Mouse (Mus musculus) heart, postnatal 0 days (tissue): ENCODE data around the gene Pcsk2. TPM values are rescaled to one million over a fixed set of nuclear protein-coding genes. Genes with fewer than 3 reads are reported as not detected.

Experiments used
- ATAC-seq: fragments of 200-750 bp; cut with Nextera tagmentation; 2 replicates; pipeline ENCODE4 v1.8.0; 2017; ENCODE audit warnings: low read depth, moderate number of reproducible peaks, moderate library complexity; ENCODE audit not compliant: insufficient read depth
- DNase-seq: peaks from one replicate; pipeline ENCODE4 v3.0.0-alpha.2; 2016; ENCODE audit warnings: low spot score
- H3K27ac ChIP-seq: fragments of 300-500 bp; sonication (generic); 2 replicates; pipeline ENCODE4 v1.5.1; 2014; ENCODE audit warnings: low read depth, mild to moderate bottlenecking
- H3K27me3 ChIP-seq: fragments of 300-500 bp; sonication (generic); 2 replicates; pipeline ENCODE4 v1.6.1; 2014; ENCODE audit warnings: low read length, mixed read lengths; ENCODE audit not compliant: control insufficient read depth, insufficient read depth
- H3K36me3 ChIP-seq: fragments of 300-500 bp; sonication (generic); replicated peaks from 2 replicates; pipeline ENCODE4 v1.6.1; 2014; ENCODE audit warnings: low read length, mixed read lengths; ENCODE audit not compliant: control insufficient read depth, insufficient read depth
- H3K4me1 ChIP-seq: fragments of 300-500 bp; sonication (generic); 2 replicates; pipeline ENCODE4 v1.6.1; 2014; ENCODE audit warnings: antibody characterized with exemption; ENCODE audit not compliant: control insufficient read depth, insufficient read depth
- H3K4me2 ChIP-seq: fragments of 300-500 bp; sonication (generic); 2 replicates; pipeline ENCODE4 v1.6.1; 2014; ENCODE audit warnings: low read depth, mild to moderate bottlenecking, low read length, moderate library complexity
- H3K4me3 ChIP-seq: fragments of 300-500 bp; sonication (generic); 2 replicates; pipeline ENCODE4 v1.5.1; 2014; ENCODE audit warnings: low read depth, low read length
- H3K9ac ChIP-seq: fragments of 300-500 bp; sonication (generic); replicated peaks from 2 replicates; pipeline ENCODE4 v1.6.1; 2014; ENCODE audit warnings: low read depth, low read length, mixed read lengths
- H3K9me3 ChIP-seq: fragments of 300-500 bp; sonication (generic); replicated peaks from 2 replicates; pipeline ENCODE4 v1.6.1; 2016; ENCODE audit warnings: low read length; ENCODE audit not compliant: control insufficient read depth
- CTCF ChIP-seq: IDR thresholded peaks from 2 replicates; pipeline ENCODE4 v1.5.1; 2016; ENCODE audit warnings: antibody characterized with exemption, control low read depth, low read depth
- EP300 ChIP-seq: IDR thresholded peaks from 2 replicates; pipeline ENCODE4 v1.6.1; 2016; ENCODE audit warnings: antibody characterized with exemption, low read depth
- WGBS: fragments of 180-500 bp; shearing (Covaris S2); extraction: QIAGEN DNeasy Blood & Tissue Kit; methylation state at CpG from one replicate; pipeline ENCODE4 v1.1.7; 2014; 5-methylcytosine and 5-hydroxymethylcytosine counted together
- polyA plus RNA-seq: library from polyadenylated mRNA; unstranded; fragments of >200 nt; fragmentation: Nextera tagmentation; extraction: Ambion mirVana; gene quantifications from 2 replicates; pipeline ENCODE4 v1.2.1, GENCODE M21; 2015
- total RNA-seq: library from RNA; depleted of rRNA; stranded (reverse); fragments of >200 nt; gene quantifications from 2 replicates; pipeline ENCODE4 v1.2.3, GENCODE M21; 2014; ENCODE audit warnings: low replicate concordance

Gene Pcsk2
- total and polyA plus RNA-seq, 2 experiments from 2014 or later: 0.05 TPM; not detected in 1

DNA sequence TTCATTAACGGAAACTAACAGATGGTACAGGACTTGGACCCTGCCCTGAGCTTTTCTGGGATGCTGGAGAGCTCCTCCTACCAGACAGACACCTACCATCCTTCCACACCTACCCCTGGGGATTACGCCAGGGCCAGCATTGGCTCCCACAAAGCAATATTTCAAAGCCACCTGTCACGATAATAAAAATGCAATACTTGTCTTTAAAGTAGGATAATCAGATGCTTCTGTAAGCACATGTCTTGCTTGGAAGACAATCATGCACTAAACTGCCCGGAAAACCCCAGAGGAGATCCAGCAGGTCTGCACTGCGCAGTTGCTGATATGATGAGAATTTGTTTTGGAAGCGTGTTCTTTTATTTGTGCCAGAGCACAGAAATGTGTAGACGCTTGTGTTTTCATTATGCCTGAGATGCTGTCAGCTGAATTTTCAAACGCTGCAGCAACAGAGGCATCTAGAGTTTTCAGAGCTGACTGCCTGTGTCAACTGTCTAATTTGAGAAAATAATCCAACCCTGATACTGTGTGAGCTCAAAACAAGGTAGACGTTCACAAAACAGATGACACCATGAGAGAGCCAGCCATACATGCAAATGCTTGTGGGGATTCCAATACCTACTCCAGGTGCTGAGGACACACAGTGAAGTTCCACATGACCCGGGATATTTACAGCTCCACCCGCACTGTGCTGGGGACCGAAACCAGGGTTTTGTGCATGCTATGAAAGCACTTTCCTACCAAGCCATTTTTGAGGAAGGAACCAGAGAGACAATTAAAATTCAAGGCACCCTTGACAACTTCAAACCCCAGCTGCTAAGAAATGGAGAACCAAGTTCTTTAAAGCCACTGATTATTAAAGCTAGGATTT lies 305.6 kb downstream of the Pcsk2 start:
- no peak for DNase-seq
- WGBS: 64% methylated on average over 12 of the region's 12 CpGs
- no peak for ATAC-seq
- Histone ChIP-seq H3K4me3 (no peak overlapping the region), H3K9ac (no peak overlapping the region), H3K4me1 (peaks cover 14% of the 10 kb centered on the region), H3K36me3 (no peaks in the 10 kb centered on the region), H3K27me3 (no peaks in the 10 kb centered on the region), H3K4me2 (no peak overlapping the region), H3K9me3 (no peaks in the 10 kb centered on the region), H3K27ac (no peak overlapping the region)
- no peak for TF ChIP-seq CTCF
- no peak for TF ChIP-seq EP300

DNA sequence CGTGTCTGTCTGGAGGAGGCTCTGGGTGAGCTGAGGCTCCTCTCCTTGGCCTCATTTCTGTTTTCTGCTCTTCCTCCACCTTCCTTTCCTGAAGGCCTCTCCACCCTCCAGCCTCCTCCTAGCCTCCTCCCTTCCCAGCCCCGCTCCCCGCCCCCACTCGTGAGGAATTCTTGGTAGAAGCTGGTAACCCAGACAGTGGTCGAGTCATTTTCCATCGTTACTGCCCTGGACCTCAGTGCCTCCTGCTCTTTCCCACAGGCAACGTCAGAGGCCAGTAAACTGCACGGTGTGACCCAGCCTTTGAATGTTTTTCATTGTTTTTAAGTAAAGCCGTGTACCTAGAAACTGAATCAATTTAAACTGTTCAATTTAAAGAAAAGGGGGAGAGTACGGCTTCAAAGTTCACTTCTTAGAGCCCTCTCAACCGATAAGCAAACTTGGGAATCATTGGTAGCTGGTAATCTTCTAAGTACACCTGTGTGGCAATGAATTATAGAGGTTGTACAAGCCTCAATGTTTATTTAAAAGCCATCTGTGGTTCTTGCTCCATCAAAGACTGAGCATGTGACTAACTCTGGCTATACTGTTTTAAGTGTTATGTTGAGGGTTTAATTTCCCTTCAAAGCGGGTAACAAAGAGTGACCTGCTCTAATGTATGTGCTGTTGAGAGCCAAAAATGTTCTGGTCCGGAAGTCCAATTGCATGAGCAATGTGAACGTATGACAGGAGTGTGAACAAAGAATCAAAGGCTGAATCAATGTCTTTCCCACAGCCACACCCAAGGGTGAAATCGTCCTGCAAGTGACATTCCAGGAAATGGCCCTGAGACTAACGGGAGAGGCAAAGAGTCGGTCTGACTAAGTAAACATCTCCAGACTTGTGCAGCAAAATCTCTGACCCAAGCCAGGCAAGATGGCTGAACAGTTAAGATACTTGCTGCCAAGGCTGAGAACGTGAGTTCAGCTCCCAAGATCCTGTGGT lies 306.6 kb downstream of the Pcsk2 start:
- no peak overlapping the region for H3K27ac ChIP-seq
- no peak overlapping the region for H3K4me2 ChIP-seq
- H3K4me1 ChIP-seq: peaks cover 5% of the 10 kb centered on the region; the same call in 1 of the 2 replicates
- no peaks in the 10 kb centered on the region for H3K36me3 ChIP-seq
- no peak for TF ChIP-seq CTCF
- no peak for TF ChIP-seq EP300
- no peaks in the 10 kb centered on the region for H3K9me3 ChIP-seq
- WGBS: 60% methylated on average over 18 of the region's 18 CpGs
- no peak overlapping the region for H3K9ac ChIP-seq
- H3K4me3 ChIP-seq: no peak overlapping the region
- ATAC-seq (no peak), DNase-seq (no peak)
- H3K27me3 ChIP-seq: no peaks in the 10 kb centered on the region

DNA sequence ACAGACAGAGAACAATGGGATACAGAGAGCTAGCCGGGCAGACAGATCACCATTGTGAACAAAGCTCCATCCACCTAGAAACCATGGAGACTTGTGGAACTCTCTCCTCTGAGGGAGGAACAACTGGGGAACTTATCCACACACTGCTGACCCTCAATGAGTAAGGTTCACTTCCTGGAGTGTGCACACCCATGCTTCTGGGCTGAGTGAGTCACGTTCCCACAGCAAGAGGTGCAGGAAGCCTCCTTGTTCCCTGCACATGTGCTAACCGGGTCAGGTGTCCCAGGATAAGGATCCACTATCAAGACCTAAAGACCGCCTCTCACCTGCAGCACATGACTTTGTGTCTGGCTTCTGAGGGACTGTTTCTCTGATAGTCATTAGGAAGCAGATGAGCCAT lies 307.5 kb downstream of the Pcsk2 start:
- Histone ChIP-seq H3K27ac (no peak overlapping the region), H3K4me3 (no peak overlapping the region), H3K36me3 (no peaks in the 10 kb centered on the region), H3K4me1 (peaks cover 5% of the 10 kb centered on the region; the same call in 1 of the 2 replicates), H3K9ac (no peak overlapping the region), H3K27me3 (no peaks in the 10 kb centered on the region), H3K9me3 (no peaks in the 10 kb centered on the region), H3K4me2 (no peak overlapping the region)
- DNase-seq: peak; percentile 19
- ATAC-seq: peak; percentile 61
- WGBS: 59% methylated on average over 4 of the region's 4 CpGs
- TF ChIP-seq EP300 (no peak), CTCF (no peak)

DNA sequence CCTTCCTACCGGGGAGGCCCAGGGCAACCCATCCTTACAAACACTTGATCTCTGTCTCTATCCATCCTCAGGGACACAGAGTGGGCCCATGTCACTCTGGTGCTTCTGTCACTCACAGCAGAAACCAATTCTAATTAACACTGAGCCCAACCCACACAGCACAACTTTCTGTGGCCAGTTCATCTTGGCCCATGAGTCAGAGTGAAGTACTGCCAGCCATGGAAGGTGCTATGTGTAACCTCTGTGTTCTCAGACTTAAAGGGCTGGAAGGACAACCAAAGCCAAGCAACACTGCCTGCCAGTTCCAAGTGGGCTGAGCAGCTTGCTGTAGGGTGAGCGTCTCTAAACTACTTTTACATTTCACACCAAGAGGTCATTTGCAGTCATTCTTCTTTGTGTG lies 313.2 kb downstream of the Pcsk2 start:
- DNase-seq (no peak), ATAC-seq (no peak)
- Histone ChIP-seq H3K4me3 (no peak overlapping the region), H3K27ac (no peak overlapping the region), H3K4me1 (no peaks in the 10 kb centered on the region), H3K4me2 (no peak overlapping the region), H3K9ac (no peak overlapping the region), H3K27me3 (no peaks in the 10 kb centered on the region), H3K9me3 (no peaks in the 10 kb centered on the region), H3K36me3 (no peaks in the 10 kb centered on the region)
- TF ChIP-seq EP300: no peak
- no peak for TF ChIP-seq CTCF
- 85% methylated on average over 2 of the region's 2 CpGs for WGBS

DNA sequence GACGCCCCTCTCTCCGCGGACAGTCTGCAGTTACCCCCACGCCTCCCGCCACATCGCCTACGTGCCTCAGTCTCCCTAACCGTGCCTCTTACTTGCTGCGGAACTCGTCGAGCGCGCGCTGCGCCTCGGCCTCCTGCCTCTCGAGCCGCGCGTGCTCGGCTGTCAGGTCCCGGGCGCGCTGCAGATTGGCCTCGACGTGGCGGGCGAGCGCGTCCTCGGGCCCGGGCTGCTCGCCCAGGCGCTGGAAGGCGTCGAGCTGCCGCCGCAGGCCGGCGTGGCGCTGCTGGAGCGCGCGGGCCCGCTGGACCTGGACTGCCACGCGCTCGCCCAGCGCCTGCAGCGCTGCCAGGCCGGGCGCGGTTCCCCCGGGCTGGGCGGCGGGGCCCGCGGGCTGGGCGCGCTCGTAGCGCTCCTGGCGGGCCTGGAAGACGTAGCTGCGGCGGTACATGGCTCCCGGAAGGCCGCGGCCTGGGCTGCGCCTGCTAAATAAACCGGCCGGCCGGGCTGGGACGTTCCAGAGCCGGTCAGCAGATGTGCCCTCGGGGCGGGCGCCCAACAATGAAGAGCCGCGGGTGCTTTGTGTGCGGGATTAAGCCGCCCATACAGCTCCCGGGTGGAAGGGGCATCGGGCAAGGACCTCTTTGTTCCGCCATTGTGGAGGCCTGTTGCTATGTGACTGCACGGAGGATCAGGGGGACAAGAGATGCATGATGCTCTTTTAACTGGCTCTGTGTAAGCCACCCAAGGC lies 316.7 kb downstream of the Pcsk2 start, which contains the start of gene Bfsp1:
Gene Bfsp1, minus strand, starts transcription at position 690 of the 748 bp plus-strand sequence.
- DNase-seq (peak; percentile 68), ATAC-seq (peak; percentile 85)
- H3K27me3 ChIP-seq: no peaks in the 10 kb centered on the region
- TF ChIP-seq CTCF: no peak
- TF ChIP-seq EP300: no peak
- H3K36me3 ChIP-seq: no peaks in the 10 kb centered on the region
- 3% methylated on average over 77 of the region's 86 CpGs for WGBS
- peak within 1 kb of the TSS; percentile 44 for H3K4me3 ChIP-seq
- H3K4me1 ChIP-seq: no peaks in the 10 kb centered on the region
- peak within 1 kb of the TSS; percentile 18 for H3K27ac ChIP-seq
- H3K4me2 ChIP-seq: peak within 1 kb of the TSS; percentile 63
- H3K9me3 ChIP-seq: no peaks in the 10 kb centered on the region
- H3K9ac ChIP-seq: peak within 1 kb of the TSS; percentile 70
